19 mouse cellular contexts compared by ENCODE assay signal in genomic region chr13:99753526-99753925, GRCm38 (mm10).
"Had no signal": no experiment of that assay in that cellular context is flagged by ENCODE, and none has a peak within 500 bp of the region (broad histone marks: within the 10 kb centered on the region; RNA-seq: fewer than 3 reads in every experiment).

No protein-coding gene starts in this region.

- H3K9me3 ChIP-seq: intestine, embryonic 15.5 days; kidney, embryonic 15.5 days; lung, embryonic 15.5 days; megakaryocyte, embryonic 14.5 days; midbrain, embryonic 10.5 days; midbrain, embryonic 13.5 days; neural tube, embryonic 13.5 days had no signal

- H3K27me3 ChIP-seq: intestine, embryonic 15.5 days; lung, embryonic 15.5 days; megakaryocyte, embryonic 14.5 days; midbrain, embryonic 13.5 days; neural tube, embryonic 13.5 days had no signal

- H3K4me1 ChIP-seq: intestine, embryonic 15.5 days; kidney, embryonic 15.5 days; lung, embryonic 15.5 days; megakaryocyte, embryonic 14.5 days; midbrain, embryonic 10.5 days had no signal

- H3K36me3 ChIP-seq: intestine, embryonic 15.5 days; kidney, embryonic 15.5 days; lung, embryonic 15.5 days; midbrain, embryonic 10.5 days; midbrain, embryonic 13.5 days; neural tube, embryonic 13.5 days had no signal

- ATAC-seq: midbrain, embryonic 16.5 days had no signal

- H3K4me2 ChIP-seq: intestine, embryonic 15.5 days; kidney, embryonic 15.5 days; lung, embryonic 15.5 days; midbrain, embryonic 13.5 days; neural tube, embryonic 13.5 days had no signal

- DNase-seq: kidney, adult 11 months; kidney, adult 8-10 months; kidney, postnatal 10 days; kidney, postnatal 36 days; lung, adult 18-20 months; lung, postnatal 10 days; lung, postnatal 36 days; thymus, adult 2 months; thymus, postnatal 14 days; thymus, postnatal 4 days had no signal

- H3K4me3 ChIP-seq: intestine, embryonic 15.5 days; kidney, embryonic 15.5 days; lung, embryonic 15.5 days; megakaryocyte, embryonic 14.5 days; midbrain, embryonic 10.5 days; midbrain, embryonic 13.5 days; myocyte; neural tube, embryonic 13.5 days had no signal

- H3K9ac ChIP-seq: intestine, embryonic 15.5 days; kidney, embryonic 15.5 days; lung, embryonic 15.5 days; midbrain, embryonic 13.5 days; neural tube, embryonic 13.5 days had no signal

- H3K27ac ChIP-seq: intestine, embryonic 15.5 days; kidney, embryonic 15.5 days; lung, embryonic 15.5 days; midbrain, embryonic 10.5 days; midbrain, embryonic 13.5 days; neural tube, embryonic 13.5 days had no signal
